Mouse (Mus musculus) forebrain, postnatal 0 days (tissue): ENCODE measurements around the gene Guca2a. TPM values are rescaled to one million over a fixed set of nuclear protein-coding genes. Genes with fewer than 3 reads are reported as not detected.

Experiments
- ATAC-seq: fragments of 200-750 bp; cut with Nextera tagmentation; 2 replicates; pipeline ENCODE4 v1.8.0; 2017; ENCODE audit warnings: mild to moderate bottlenecking, moderate library complexity
- DNase-seq: peaks from one replicate; pipeline ENCODE4 v3.0.0-alpha.2; 2015
- H3K27ac ChIP-seq: fragments of 300-500 bp; sonication (generic); 2 replicates; pipeline ENCODE4 v1.5.1; 2014; ENCODE audit warnings: low read depth, mild to moderate bottlenecking, antibody characterized with exemption, low read length, moderate library complexity, mixed read lengths
- H3K27me3 ChIP-seq: fragments of 300-500 bp; sonication (generic); 2 replicates; pipeline ENCODE4 v1.6.1; 2014; ENCODE audit warnings: mild to moderate bottlenecking, low read length, mixed read lengths; ENCODE audit not compliant: insufficient read depth
- H3K36me3 ChIP-seq: fragments of 300-500 bp; sonication (generic); 2 replicates; pipeline ENCODE4 v1.6.1; 2014; ENCODE audit warnings: mild to moderate bottlenecking, moderate library complexity; ENCODE audit not compliant: insufficient read depth
- H3K4me1 ChIP-seq: fragments of 300-500 bp; sonication (generic); 2 replicates; pipeline ENCODE4 v1.6.1; 2014; ENCODE audit warnings: antibody characterized with exemption; ENCODE audit not compliant: insufficient read depth
- H3K4me2 ChIP-seq: fragments of 300-500 bp; sonication (generic); 2 replicates; pipeline ENCODE4 v1.6.1; 2014; ENCODE audit warnings: low read depth, mild to moderate bottlenecking, moderate library complexity
- H3K4me3 ChIP-seq: fragments of 300-500 bp; sonication (generic); 2 replicates; pipeline ENCODE4 v1.5.1; 2014; ENCODE audit warnings: low read depth, low read length, mixed read lengths
- H3K9ac ChIP-seq: fragments of 300-500 bp; sonication (generic); 2 replicates; pipeline ENCODE4 v1.6.1; 2014; ENCODE audit warnings: mild to moderate bottlenecking
- H3K9me3 ChIP-seq: fragments of 300-500 bp; sonication (generic); 2 replicates; pipeline ENCODE4 v1.6.1; 2016; ENCODE audit warnings: low read length
- CTCF ChIP-seq: sonication (generic); IDR thresholded peaks from 2 replicates; pipeline ENCODE4 v1.5.1; 2016; ENCODE audit warnings: antibody characterized with exemption, control low read depth, low read depth
- WGBS: fragments of 180-500 bp; shearing (Covaris S2); extraction: QIAGEN DNeasy Blood & Tissue Kit; methylation state at CpG from one replicate; pipeline ENCODE4 v1.1.7; 2014; 5-methylcytosine and 5-hydroxymethylcytosine counted together
- polyA plus RNA-seq: library from polyadenylated mRNA; unstranded; fragments of >200 nt; fragmentation: Nextera tagmentation; extraction: Ambion mirVana; gene quantifications from 2 replicates; pipeline ENCODE4 v1.2.1, GENCODE M21; 2015
- total RNA-seq: library from RNA; depleted of rRNA; stranded (reverse); fragments of >200 nt; gene quantifications from 2 replicates; pipeline ENCODE4 v1.2.3, GENCODE M21; 2014

The Guca2a gene
- total and polyA plus RNA-seq, 2 experiments from 2014 or later = not detected

- no peak overlapping the region for H3K4me3 ChIP-seq
- WGBS = 88% methylated on average over 3 of the region's 3 CpGs
- H3K36me3 ChIP-seq = no peaks in the 10 kb centered on the region
- H3K9me3 ChIP-seq = no peaks in the 10 kb centered on the region
- peaks cover 10% of the 10 kb centered on the region; the same call in 1 of the 2 replicates for H3K4me1 ChIP-seq
- TF ChIP-seq CTCF = no peak
- no peaks in the 10 kb centered on the region for H3K27me3 ChIP-seq
- no peak overlapping the region for H3K27ac ChIP-seq
- ATAC-seq (no peak), DNase-seq (no peak)
- no peak overlapping the region for H3K4me2 ChIP-seq
- no peak overlapping the region for H3K9ac ChIP-seq
Observed at GRCm38 (mm10) chr4:119668185-119668584, 30.7 kb downstream of the Guca2a start.

GRCm38 (mm10) chr4:119668596-119668995 lies 31.1 kb downstream of the Guca2a start:
- TF ChIP-seq CTCF = no peak
- Histone ChIP-seq H3K4me1 (peaks cover 10% of the 10 kb centered on the region; the same call in 1 of the 2 replicates), H3K4me2 (no peak overlapping the region), H3K9ac (no peak overlapping the region), H3K4me3 (no peak overlapping the region), H3K27ac (no peak overlapping the region), H3K27me3 (no peaks in the 10 kb centered on the region), H3K9me3 (no peaks in the 10 kb centered on the region), H3K36me3 (no peaks in the 10 kb centered on the region)
- WGBS = 79% methylated on average over 4 of the region's 4 CpGs
- ATAC-seq = no peak
- DNase-seq = no peak

DNA sequence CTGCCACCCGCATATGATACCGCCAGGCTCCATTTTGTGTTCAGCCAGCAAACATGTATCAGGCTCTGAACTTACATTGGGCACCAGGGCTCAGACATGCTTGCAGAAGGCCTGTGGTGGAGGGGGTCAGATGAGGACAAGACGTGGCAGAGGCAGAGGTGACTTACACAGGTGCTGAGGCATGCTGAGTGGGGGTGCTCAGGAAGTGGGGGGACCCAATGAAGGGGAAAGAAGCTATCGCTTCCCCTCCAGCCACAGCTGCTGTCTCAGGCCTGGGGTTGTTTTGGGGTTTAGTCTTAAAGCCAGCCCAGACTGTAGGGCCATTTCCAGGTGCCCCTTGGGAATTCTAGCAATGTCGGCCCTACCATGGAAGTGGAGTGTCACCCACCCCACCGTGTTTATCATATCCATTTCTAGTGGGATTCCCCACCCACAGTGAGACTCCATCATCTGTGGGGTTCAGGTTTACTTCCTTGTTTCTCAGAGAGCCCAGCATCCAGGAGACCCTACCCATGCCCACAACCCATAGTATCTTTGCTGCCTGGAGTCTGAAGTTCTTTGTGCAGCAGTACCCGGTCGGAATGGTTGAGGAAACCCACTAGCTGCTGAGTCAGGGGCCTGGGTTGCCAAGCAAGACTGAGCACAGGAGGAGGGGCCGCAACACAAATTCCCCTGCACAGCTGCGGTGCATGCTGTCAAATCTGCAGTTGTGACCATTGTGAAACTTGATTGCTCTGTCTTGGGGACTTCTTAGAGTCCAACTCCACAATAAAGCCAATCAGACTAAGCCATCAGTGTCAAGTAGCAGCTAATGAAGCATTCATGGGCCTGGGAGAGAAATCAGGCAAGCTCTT lies 32.1 kb downstream of the Guca2a start:
- peak; percentile 68 for DNase-seq

GRCm38 (mm10) chr4:119670210-119670555 lies 32.7 kb downstream of the Guca2a start:
- TF ChIP-seq CTCF = no peak
- ATAC-seq (peak; percentile 82), DNase-seq (peak; percentile 64)
- 20% methylated on average over 7 of the region's 7 CpGs for WGBS
- no peaks in the 10 kb centered on the region for H3K36me3 ChIP-seq
- H3K9ac ChIP-seq = 0 out of 2 replicates have a peak overlapping the region, but pooled peaks have one; percentile 14
- H3K9me3 ChIP-seq = no peaks in the 10 kb centered on the region
- no peak overlapping the region for H3K4me2 ChIP-seq
- H3K27me3 ChIP-seq = no peaks in the 10 kb centered on the region
- H3K27ac ChIP-seq = peak overlapping the region; percentile 77
- H3K4me1 ChIP-seq = peaks cover 10% of the 10 kb centered on the region; the same call in 1 of the 2 replicates
- H3K4me3 ChIP-seq = no peak overlapping the region

More for the DNA sequence above, 32.1 kb downstream of the Guca2a start:
- TF ChIP-seq CTCF = no peak
- Histone ChIP-seq H3K9ac (0 out of 2 replicates have a peak overlapping the region, but pooled peaks have one; percentile 14), H3K4me2 (no peak overlapping the region), H3K27me3 (no peaks in the 10 kb centered on the region), H3K4me1 (peaks cover 10% of the 10 kb centered on the region; the same call in 1 of the 2 replicates), H3K4me3 (no peak overlapping the region), H3K27ac (peak overlapping the region; percentile 77), H3K36me3 (no peaks in the 10 kb centered on the region), H3K9me3 (no peaks in the 10 kb centered on the region)
- WGBS = 53% methylated on average over 10 of the region's 10 CpGs
- peak; percentile 81 for ATAC-seq

DNA sequence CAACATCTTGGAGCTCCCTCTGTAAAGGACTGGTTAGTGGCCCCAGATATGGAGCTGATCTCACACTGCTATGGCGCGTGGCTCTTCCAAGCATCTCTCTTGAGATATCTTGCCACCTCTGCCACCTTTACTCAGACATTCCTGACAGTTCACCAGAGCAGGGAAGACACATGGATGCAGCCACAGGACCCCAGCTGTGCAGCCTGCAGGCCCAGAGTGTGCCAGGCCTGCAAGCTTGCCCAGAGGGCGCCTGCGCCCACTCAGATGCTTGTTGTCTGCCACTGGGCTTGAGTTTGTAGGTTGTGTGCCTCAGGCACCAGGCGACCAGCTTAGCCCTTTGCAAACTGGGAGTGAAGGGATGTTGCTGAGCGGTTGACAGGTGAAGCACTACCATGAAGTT lies 33.2 kb downstream of the Guca2a start:
- no peaks in the 10 kb centered on the region for H3K27me3 ChIP-seq
- H3K4me2 ChIP-seq = no peak overlapping the region
- no peak overlapping the region for H3K9ac ChIP-seq
- no peak for TF ChIP-seq CTCF
- WGBS = 80% methylated on average over 6 of the region's 6 CpGs
- H3K9me3 ChIP-seq = no peaks in the 10 kb centered on the region
- H3K4me1 ChIP-seq = peaks cover 10% of the 10 kb centered on the region; the same call in 1 of the 2 replicates
- DNase-seq = peak; percentile 42
- H3K4me3 ChIP-seq = no peak overlapping the region
- no peak for ATAC-seq
- no peaks in the 10 kb centered on the region for H3K36me3 ChIP-seq
- H3K27ac ChIP-seq = peak overlapping the region; percentile 77

DNA sequence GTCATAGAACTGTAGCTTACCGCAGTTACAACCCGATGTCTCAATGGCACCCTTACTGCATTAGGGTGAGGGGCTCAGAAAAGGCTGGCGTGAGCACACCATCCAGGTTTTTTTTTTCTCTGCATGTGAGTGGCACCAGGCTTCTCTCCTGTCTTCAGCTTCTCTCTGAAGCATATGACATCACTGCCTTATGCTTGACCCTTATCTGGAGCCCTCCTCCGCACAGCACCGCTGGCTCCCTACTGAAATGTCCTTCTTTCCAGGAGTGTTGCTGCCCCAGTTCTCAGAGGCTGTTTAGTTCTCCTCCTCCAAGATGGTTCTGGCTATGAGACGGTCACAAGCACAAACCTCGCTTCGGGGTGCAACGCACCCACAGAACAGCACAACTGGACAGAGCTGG lies 33.7 kb downstream of the Guca2a start:
- Histone ChIP-seq H3K36me3 (no peaks in the 10 kb centered on the region), H3K4me1 (peaks cover 10% of the 10 kb centered on the region; the same call in 1 of the 2 replicates), H3K4me2 (no peak overlapping the region), H3K4me3 (no peak overlapping the region), H3K9me3 (no peaks in the 10 kb centered on the region), H3K9ac (no peak overlapping the region), H3K27ac (peak overlapping the region; percentile 77), H3K27me3 (no peaks in the 10 kb centered on the region)
- TF ChIP-seq CTCF = no peak
- no peak for ATAC-seq
- WGBS = 85% methylated on average over 9 of the region's 9 CpGs
- DNase-seq = no peak

GRCm38 (mm10) chr4:119672685-119673084 lies 35.2 kb downstream of the Guca2a start:
- Histone ChIP-seq H3K27ac (no peak overlapping the region), H3K4me3 (no peak overlapping the region), H3K4me1 (peaks cover 10% of the 10 kb centered on the region; the same call in 1 of the 2 replicates), H3K9me3 (no peaks in the 10 kb centered on the region), H3K36me3 (no peaks in the 10 kb centered on the region), H3K4me2 (no peak overlapping the region), H3K27me3 (no peaks in the 10 kb centered on the region), H3K9ac (no peak overlapping the region)
- TF ChIP-seq CTCF = peak; percentile 58
- ATAC-seq (0 out of 2 replicates have a peak, but pooled peaks have one; percentile 30), DNase-seq (peak; percentile 34)
- WGBS = 30% methylated on average over 5 of the region's 5 CpGs
